Mouse (Mus musculus) ES-Bruce4 (cell line): ENCODE measurements at regions not wholly inside any gene's neighbourhood (a gene's known extent, or its start where the extent isn't known, plus 50 kb on each side); places are given as distances from the start of the nearest gene placed in this dataset.

Experiments used
- CTCF ChIP-seq: IDR thresholded peaks from one replicate; pipeline ENCODE4 v1.8.1; 2011; ENCODE audit warnings: low read depth, low read length
- POLR2A ChIP-seq: IDR thresholded peaks from one replicate; pipeline ENCODE4 v1.8.1; 2011; ENCODE audit warnings: low read length; ENCODE audit not compliant: insufficient read depth

GRCm38 (mm10) chr9:33901313-33902076 lies 584.2 kb upstream of the Kirrel3 start:
- TF ChIP-seq CTCF (no peak), POLR2A (no peak)
